ENCODE assay signal across 9 mouse cellular contexts in the genomic region with DNA sequence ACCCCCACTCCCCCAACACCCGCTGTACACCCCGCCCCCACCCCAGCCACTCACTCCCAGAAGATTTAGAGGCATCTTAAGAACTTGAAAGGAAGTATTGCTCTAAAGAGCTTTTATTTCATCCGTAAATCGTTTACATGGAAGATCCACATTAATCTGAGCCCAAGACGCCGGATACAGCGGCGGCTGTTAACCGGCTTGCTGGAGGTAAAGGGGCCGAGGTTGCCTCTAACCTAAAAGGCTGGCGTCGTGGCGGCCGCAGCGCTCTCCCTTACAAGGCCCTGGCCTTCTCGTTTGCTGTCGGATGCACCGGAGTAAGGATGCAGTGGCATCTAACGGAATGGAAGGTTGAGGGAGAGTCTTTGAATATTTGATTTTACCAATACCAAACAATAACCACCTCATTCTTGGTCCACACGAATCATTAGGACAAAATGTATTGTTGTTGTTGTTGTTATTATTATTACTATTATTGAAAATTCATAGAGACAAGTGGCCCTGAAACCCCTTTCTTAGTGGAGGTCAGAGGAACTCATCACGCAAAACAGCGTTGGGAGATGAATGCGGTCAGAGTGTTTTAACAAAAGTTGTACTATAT. TPM values are rescaled to one million over a fixed set of nuclear protein-coding genes. Genes with fewer than 3 reads are reported as not detected.
DNase-seq lines count a peak whose midpoint lies in the region; ATAC-seq and TF ChIP-seq lines count a peak whose summit lies in the region.
"Had no signal": no experiment of that assay in that cellular context is flagged by ENCODE, and none has a peak within 500 bp of the region (broad histone marks: within the 10 kb centered on the region; RNA-seq: fewer than 3 reads in every experiment).

No protein-coding gene starts in this region.

- TF ChIP-seq POLR2A in heart, adult 2 months (IDR thresholded peaks at IDR 0.05; ENCODE audit: insufficient read depth, low read depth, low read length) = no peak

- WGBS in heart, embryonic 15.5 days = 2% methylated on average over 23 of the region's 23 CpGs
- WGBS in heart, adult 2 months = 3% methylated on average over 23 of the region's 23 CpGs
- WGBS in midbrain, embryonic 11.5 days = under 1% methylated on average over 23 of the region's 23 CpGs
- 2% methylated on average over 23 of the region's 23 CpGs for WGBS in midbrain, postnatal 0 days
- WGBS in hindbrain, postnatal 0 days = under 1% methylated on average over 23 of the region's 23 CpGs
- 2% methylated on average over 23 of the region's 23 CpGs for WGBS in neural tube, embryonic 15.5 days

- ATAC-seq in heart, embryonic 15.5 days (replicated peaks; ENCODE audit: insufficient number of reproducible peaks, insufficient read depth, low FRiP score, low read depth) = no peak
- ATAC-seq in midbrain, embryonic 11.5 days (ENCODE audit: low FRiP score) = no peak
- no peak for ATAC-seq in midbrain, postnatal 0 days (ENCODE audit: low FRiP score)
- ATAC-seq in hindbrain, postnatal 0 days = no peak
- no peak for ATAC-seq in neural tube, embryonic 15.5 days (ENCODE audit: low FRiP score)
- no peak for ATAC-seq in granulocyte monocyte progenitor cell, adult 5-6 weeks (replicated peaks; ENCODE audit: poor library complexity, severe bottlenecking)

- no peak overlapping the region for H3K27ac ChIP-seq in heart, embryonic 15.5 days
- no peak overlapping the region for H3K27ac ChIP-seq in heart, adult 2 months
- H3K27ac ChIP-seq in midbrain, embryonic 11.5 days (ENCODE audit: low read depth, low read length) = no peak overlapping the region
- no peak overlapping the region for H3K27ac ChIP-seq in midbrain, postnatal 0 days (ENCODE audit: low read depth, low read length)
- no peak overlapping the region for H3K27ac ChIP-seq in hindbrain, postnatal 0 days
- H3K27ac ChIP-seq in neural tube, embryonic 15.5 days (replicated peaks) = no peak overlapping the region

- H3K27me3 ChIP-seq in heart, embryonic 15.5 days = peaks cover 80% of the 10 kb centered on the region
- peaks cover 26% of the 10 kb centered on the region for H3K27me3 ChIP-seq in heart, adult 2 months (ENCODE audit: control insufficient read depth, insufficient read depth, low read length)
- H3K27me3 ChIP-seq in midbrain, embryonic 11.5 days (ENCODE audit: control insufficient read depth, insufficient read depth, low read length) = peaks cover 72% of the 10 kb centered on the region
- H3K27me3 ChIP-seq in midbrain, postnatal 0 days (ENCODE audit: insufficient read depth, low read length) = peaks cover 54% of the 10 kb centered on the region
- peaks cover 65% of the 10 kb centered on the region for H3K27me3 ChIP-seq in hindbrain, postnatal 0 days (ENCODE audit: insufficient read depth, low read length)
- peaks cover 63% of the 10 kb centered on the region for H3K27me3 ChIP-seq in neural tube, embryonic 15.5 days (replicated peaks)

- peak overlapping the region; percentile 76 for H3K4me2 ChIP-seq in heart, embryonic 15.5 days
- H3K4me2 ChIP-seq in midbrain, embryonic 11.5 days = peak overlapping the region; percentile 45
- no peak overlapping the region for H3K4me2 ChIP-seq in midbrain, postnatal 0 days (ENCODE audit: low read depth, low read length, poor library complexity, severe bottlenecking)
- H3K4me2 ChIP-seq in hindbrain, postnatal 0 days (ENCODE audit: low read depth, low read length) = no peak overlapping the region
- H3K4me2 ChIP-seq in neural tube, embryonic 15.5 days = peak overlapping the region; percentile 52; the same call in 1 of the 2 replicates

- intact Hi-C loops in heart, adult 2 months (cut with DNase I) = no loop called here

- H3K36me3 ChIP-seq in heart, embryonic 15.5 days = no peaks in the 10 kb centered on the region
- H3K36me3 ChIP-seq in heart, adult 2 months (ENCODE audit: control insufficient read depth, insufficient read depth, low read length) = no peaks in the 10 kb centered on the region
- no peaks in the 10 kb centered on the region for H3K36me3 ChIP-seq in midbrain, embryonic 11.5 days (ENCODE audit: control insufficient read depth, insufficient read depth, low read length)
- H3K36me3 ChIP-seq in midbrain, postnatal 0 days (ENCODE audit: insufficient read depth, low read length) = no peaks in the 10 kb centered on the region
- no peaks in the 10 kb centered on the region for H3K36me3 ChIP-seq in hindbrain, postnatal 0 days (ENCODE audit: insufficient read depth, low read length)
- H3K36me3 ChIP-seq in neural tube, embryonic 15.5 days = no peaks in the 10 kb centered on the region

- no peaks in the 10 kb centered on the region for H3K79me2 ChIP-seq in heart, adult 2 months (replicated peaks; ENCODE audit: control insufficient read depth, insufficient read depth, low read length)

- H3K9me3 ChIP-seq in heart, embryonic 15.5 days (replicated peaks) = no peaks in the 10 kb centered on the region
- H3K9me3 ChIP-seq in midbrain, embryonic 11.5 days (ENCODE audit: control insufficient read depth, low read length) = no peaks in the 10 kb centered on the region
- H3K9me3 ChIP-seq in midbrain, postnatal 0 days (ENCODE audit: low read length) = no peaks in the 10 kb centered on the region
- H3K9me3 ChIP-seq in hindbrain, postnatal 0 days (ENCODE audit: low read length) = no peaks in the 10 kb centered on the region
- H3K9me3 ChIP-seq in neural tube, embryonic 15.5 days (replicated peaks) = no peaks in the 10 kb centered on the region

- no peak for TF ChIP-seq CTCF in heart, adult 2 months (IDR thresholded peaks at IDR 0.05)
- no peak for TF ChIP-seq CTCF in midbrain, postnatal 0 days (IDR thresholded peaks at IDR 0.05)
- no peak for TF ChIP-seq CTCF in hindbrain, postnatal 0 days (IDR thresholded peaks at IDR 0.05; ENCODE audit: low read depth)

- DNase-seq in heart, adult 2 months = no peak
- DNase-seq in midbrain, embryonic 11.5 days (ENCODE audit: low spot score, missing footprints) = peak; percentile 92
- no peak for DNase-seq in midbrain, postnatal 0 days (ENCODE audit: low spot score)
- peak; percentile 16 for DNase-seq in hindbrain, postnatal 0 days (ENCODE audit: low spot score)
- no peak for DNase-seq in right cerebral cortex, postnatal 4 days

- peak overlapping the region; percentile 48 for H3K4me3 ChIP-seq in heart, embryonic 15.5 days
- no peak overlapping the region for H3K4me3 ChIP-seq in heart, adult 2 months
- no peak overlapping the region for H3K4me3 ChIP-seq in midbrain, embryonic 11.5 days (ENCODE audit: low read depth, low read length)
- no peak overlapping the region for H3K4me3 ChIP-seq in midbrain, postnatal 0 days (ENCODE audit: low read depth, low read length)
- H3K4me3 ChIP-seq in hindbrain, postnatal 0 days (ENCODE audit: low read length) = no peak overlapping the region
- H3K4me3 ChIP-seq in neural tube, embryonic 15.5 days (replicated peaks) = no peak overlapping the region

- peaks cover 20% of the 10 kb centered on the region for H3K4me1 ChIP-seq in heart, embryonic 15.5 days (replicated peaks)
- no peaks in the 10 kb centered on the region for H3K4me1 ChIP-seq in heart, adult 2 months (ENCODE audit: control insufficient read depth, insufficient read depth, low read length)
- peaks cover 2% of the 10 kb centered on the region; the same call in 1 of the 2 replicates for H3K4me1 ChIP-seq in midbrain, embryonic 11.5 days (ENCODE audit: control insufficient read depth, insufficient read depth, low read length)
- H3K4me1 ChIP-seq in midbrain, postnatal 0 days (ENCODE audit: insufficient read depth, low read length) = no peaks in the 10 kb centered on the region
- H3K4me1 ChIP-seq in hindbrain, postnatal 0 days (ENCODE audit: insufficient read depth, low read length) = no peaks in the 10 kb centered on the region
- peaks cover 15% of the 10 kb centered on the region for H3K4me1 ChIP-seq in neural tube, embryonic 15.5 days

- no peak for TF ChIP-seq EP300 in heart, adult 2 months (IDR thresholded peaks at IDR 0.05; ENCODE audit: insufficient read depth, low read depth, low read length)

- no peak overlapping the region for H3K9ac ChIP-seq in heart, embryonic 15.5 days
- H3K9ac ChIP-seq in heart, adult 2 months (ENCODE audit: low read depth, low read length) = no peak overlapping the region
- H3K9ac ChIP-seq in midbrain, embryonic 11.5 days (ENCODE audit: low read length) = no peak overlapping the region
- H3K9ac ChIP-seq in midbrain, postnatal 0 days (replicated peaks; ENCODE audit: low read length, poor library complexity, severe bottlenecking) = no peak overlapping the region
- no peak overlapping the region for H3K9ac ChIP-seq in hindbrain, postnatal 0 days (replicated peaks; ENCODE audit: low read length)
- H3K9ac ChIP-seq in neural tube, embryonic 15.5 days (replicated peaks) = no peak overlapping the region

RNA-seq across cellular contexts. Expression of a gene that starts 0.8 kb away (rescaled TPM):
- 0.34 and 0.67 TPM in 2 replicates for polyA plus RNA-seq in heart, embryonic 15.5 days (2015; fragmentation: Nextera tagmentation; extraction: Ambion mirVana)
- total RNA-seq in heart, adult 2 months (2021) = not detected
- polyA plus RNA-seq in heart, adult 2 months (2012; rRNA removed) = 0.14 TPM in 1 of 2 replicates, not detected in the other
- polyA plus RNA-seq in midbrain, embryonic 11.5 days (2014; fragmentation: Nextera tagmentation; extraction: Ambion mirVana) = 7.7 and 9.7 TPM in 2 replicates
- total RNA-seq in midbrain, postnatal 0 days (2014; rRNA removed) = not detected in 2 replicates
- 0.38 and 0.60 TPM in 2 replicates for polyA plus RNA-seq in midbrain, postnatal 0 days (2015; fragmentation: Nextera tagmentation; extraction: Ambion mirVana)
- not detected in 2 replicates for total RNA-seq in hindbrain, postnatal 0 days (2014; rRNA removed)
- polyA plus RNA-seq in hindbrain, postnatal 0 days (2015; fragmentation: Nextera tagmentation; extraction: Ambion mirVana) = 0.11 TPM in 1 of 2 replicates, not detected in the other
- polyA plus RNA-seq in neural tube, embryonic 15.5 days (2015; fragmentation: Nextera tagmentation; extraction: Ambion mirVana) = 0.15 and 0.19 TPM in 2 replicates
- not detected in 2 replicates for total RNA-seq in granulocyte monocyte progenitor cell, adult 5-6 weeks (2014; fragmentation: Nextera tagmentation)
- total RNA-seq in granulocyte monocyte progenitor cell, adult 5-6 weeks (2017) = not detected in 2 replicates
- total RNA-seq: layer of hippocampus, postnatal 25 days had no signal

Comparison
In these comparisons a context has a peak if more than half of its experiments do, and no peak if none do; other contexts are left out.
1. H3K4me2 ChIP-seq: peak in heart, embryonic 15.5 days (single experiment), midbrain, embryonic 11.5 days (single experiment) and neural tube, embryonic 15.5 days (single experiment); none in midbrain, postnatal 0 days (single experiment) and hindbrain, postnatal 0 days (single experiment).
2. DNase-seq: peak in midbrain, embryonic 11.5 days (single experiment) and hindbrain, postnatal 0 days (single experiment); none in heart, adult 2 months (0 of 2), midbrain, postnatal 0 days (single experiment) and right cerebral cortex, postnatal 4 days (single experiment).